Mouse (Mus musculus): ENCODE data around the gene Runx1.

The Runx1 gene

GRCm38 (mm10) chr16:92697227-92697736 is 128.7 kb downstream of the Runx1 start:
- no peak for DNase-seq

DNA sequence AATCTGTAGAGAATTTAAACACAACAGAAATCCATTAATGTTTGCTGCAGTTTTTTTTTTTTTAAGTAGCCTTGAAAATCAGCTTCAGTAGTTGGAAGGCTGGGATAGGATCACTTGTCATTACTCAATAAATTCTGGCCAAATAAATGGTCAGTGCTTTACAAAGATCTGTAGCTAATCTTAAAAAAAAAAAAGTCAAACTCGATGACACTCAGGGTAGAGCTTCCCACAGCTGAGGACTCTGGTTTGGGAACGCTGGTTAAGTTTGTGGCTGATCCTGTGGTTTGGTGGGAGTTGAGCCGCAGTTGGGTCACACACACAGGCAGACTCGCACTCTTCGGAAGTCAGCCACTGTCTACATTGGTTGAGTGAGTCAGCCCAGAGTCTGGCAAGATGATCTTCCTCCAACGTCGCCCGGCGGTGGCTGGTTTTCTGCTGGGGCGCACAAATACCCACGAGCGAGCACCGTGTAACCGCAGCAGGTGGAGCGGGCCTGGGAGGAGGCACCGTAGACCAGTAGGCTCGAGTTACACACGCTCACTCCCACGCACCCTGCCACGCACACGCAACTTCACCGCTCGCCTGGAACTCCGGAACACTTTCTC is 129.4 kb downstream of the Runx1 start:
- no peak for DNase-seq

- DNase-seq, result no peak
These were observed 130.0 kb downstream of the Runx1 start for GRCm38 (mm10) chr16:92695981-92696380.

- no peak for DNase-seq
These were observed 130.6 kb downstream of the Runx1 start for GRCm38 (mm10) chr16:92695200-92695921.

GRCm38 (mm10) chr16:92694496-92695106 is 131.3 kb downstream of the Runx1 start:
- no peak for DNase-seq

- no peak for DNase-seq
These were observed 135.2 kb downstream of the Runx1 start for GRCm38 (mm10) chr16:92690759-92691158.

GRCm38 (mm10) chr16:92688941-92689340 is 137.0 kb downstream of the Runx1 start:
- no peak for DNase-seq

DNA sequence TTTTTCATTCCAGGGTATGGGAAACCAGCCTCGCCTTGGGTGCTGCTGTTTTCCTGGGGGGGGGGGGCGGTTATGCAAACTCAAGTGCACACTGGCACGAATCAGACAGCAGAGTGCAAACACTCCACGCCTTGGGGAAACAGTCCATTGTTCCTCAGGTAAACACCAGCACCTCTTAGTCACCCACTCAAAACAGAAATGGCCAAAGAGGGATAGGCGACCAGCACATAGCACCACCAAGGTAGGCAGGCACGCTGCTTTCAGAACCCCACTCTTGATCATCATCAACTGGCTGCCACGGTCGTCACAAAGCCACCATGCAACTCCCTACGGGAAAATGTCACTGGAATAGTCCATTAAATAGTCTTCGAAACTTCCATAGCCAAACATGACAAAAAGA is 139.0 kb downstream of the Runx1 start:
- DNase-seq, result no peak

GRCm38 (mm10) chr16:92685766-92686315 is 140.1 kb downstream of the Runx1 start:
- no peak for DNase-seq

DNA sequence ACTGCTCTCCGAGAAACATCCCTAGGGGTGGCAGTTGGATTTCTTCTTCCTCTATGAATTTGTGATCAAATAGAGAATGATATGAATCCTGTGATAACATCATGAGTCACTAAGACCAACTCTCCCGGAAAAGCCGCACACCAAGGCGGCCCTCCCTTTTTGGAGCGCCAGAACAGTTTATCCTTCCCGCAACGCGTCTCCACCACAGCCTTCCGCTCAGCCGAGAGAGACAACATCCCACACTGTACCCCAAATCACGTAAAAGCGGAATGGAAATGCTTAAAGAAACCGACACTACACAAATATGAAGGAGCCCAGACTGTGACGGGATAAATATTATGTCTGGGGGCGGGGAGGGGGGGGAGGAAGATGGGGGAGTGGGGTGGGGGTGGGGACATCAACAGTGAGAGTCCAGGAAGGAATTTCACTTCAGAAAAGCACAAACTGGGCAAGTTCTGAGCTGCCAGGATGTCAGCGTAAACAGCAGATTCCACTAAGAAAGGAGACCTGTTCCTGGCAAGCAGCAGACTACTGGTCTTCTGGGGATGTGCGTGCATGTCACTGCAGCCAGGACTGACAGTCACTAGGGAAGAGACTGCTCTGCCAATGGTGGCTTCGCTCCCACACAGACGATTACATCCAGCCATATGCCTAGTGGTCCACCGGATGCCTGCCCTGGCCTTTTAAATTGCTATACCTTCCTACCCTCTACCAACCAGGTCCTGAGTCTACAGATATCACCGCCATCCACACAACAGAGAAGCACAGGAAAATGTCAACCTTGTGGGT is 141.3 kb downstream of the Runx1 start:
- no peak for DNase-seq

GRCm38 (mm10) chr16:92676630-92677029 is 149.3 kb downstream of the Runx1 start:
- no peak for DNase-seq

DNA sequence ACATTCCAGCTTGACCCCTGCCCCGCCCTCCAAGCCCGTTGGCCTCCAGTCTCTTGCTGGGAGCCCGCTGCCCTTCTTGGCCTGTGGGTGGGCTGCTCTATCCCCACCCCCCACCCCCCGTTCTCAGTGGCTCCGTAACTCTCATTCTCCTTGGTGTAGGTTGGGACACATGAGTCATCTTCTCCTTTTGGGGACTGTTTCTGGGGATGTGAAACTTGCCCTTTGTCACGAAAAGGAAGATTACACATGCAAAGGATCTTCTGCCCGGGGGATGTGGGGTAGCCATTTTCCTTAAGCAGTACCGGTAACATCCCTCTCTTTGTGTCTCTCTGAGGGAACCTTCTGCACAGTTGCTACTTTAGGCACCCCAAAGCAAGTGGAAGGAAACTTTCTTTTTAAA is 150.3 kb downstream of the Runx1 start:
- DNase-seq, result no peak

GRCm38 (mm10) chr16:92674916-92675450 is 151.0 kb downstream of the Runx1 start:
- DNase-seq, result no peak

- no peak for DNase-seq
These were observed 151.7 kb downstream of the Runx1 start for GRCm38 (mm10) chr16:92674121-92674816.

DNA sequence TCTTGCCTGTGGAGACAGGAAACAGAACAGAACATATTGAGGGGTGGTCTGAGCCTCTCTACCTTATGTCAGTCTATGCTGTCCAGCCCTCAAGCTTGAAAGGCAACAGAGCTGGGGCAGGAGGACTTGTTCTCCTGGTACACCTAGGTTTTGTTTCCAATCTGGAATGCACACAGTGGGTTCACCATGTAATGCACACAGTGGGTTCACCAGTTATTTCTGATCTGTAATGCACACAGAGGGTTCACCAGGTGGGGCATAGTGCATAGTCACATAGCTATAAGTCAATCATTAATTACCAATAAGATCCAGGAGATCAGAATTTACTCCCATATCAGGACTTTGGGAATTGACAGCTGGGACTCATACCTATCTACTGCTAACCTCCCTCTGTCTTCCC is 157.1 kb downstream of the Runx1 start:
- DNase-seq, result no peak

- no peak for DNase-seq
These were observed 164.2 kb downstream of the Runx1 start for GRCm38 (mm10) chr16:92661757-92662156.

- no peak for DNase-seq
These were observed 169.2 kb downstream of the Runx1 start for GRCm38 (mm10) chr16:92656750-92657149.

GRCm38 (mm10) chr16:92654294-92654950 is 171.5 kb downstream of the Runx1 start:
- no peak for DNase-seq

DNA sequence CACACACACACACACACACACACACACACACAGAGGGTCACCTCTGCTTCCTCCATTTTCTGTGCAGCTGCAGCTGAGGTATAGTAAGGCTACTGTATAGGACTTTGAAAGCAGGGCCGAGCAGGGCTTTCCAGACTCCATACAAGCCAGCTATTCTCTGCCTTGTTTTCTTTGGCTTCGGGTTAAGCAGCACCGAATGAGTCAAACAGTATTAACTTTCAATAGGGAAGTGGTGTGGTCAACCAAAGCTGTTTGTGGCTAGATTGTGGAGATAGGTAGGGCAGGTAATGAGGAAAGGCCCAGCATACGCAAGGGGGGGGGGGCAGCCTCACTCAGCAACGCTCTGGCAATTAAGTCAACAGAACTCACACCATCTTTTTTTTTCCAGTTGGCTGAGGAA is 172.1 kb downstream of the Runx1 start:
- no peak for DNase-seq

- no peak for DNase-seq
These were observed 174.7 kb downstream of the Runx1 start for GRCm38 (mm10) chr16:92651256-92651655.

DNA sequence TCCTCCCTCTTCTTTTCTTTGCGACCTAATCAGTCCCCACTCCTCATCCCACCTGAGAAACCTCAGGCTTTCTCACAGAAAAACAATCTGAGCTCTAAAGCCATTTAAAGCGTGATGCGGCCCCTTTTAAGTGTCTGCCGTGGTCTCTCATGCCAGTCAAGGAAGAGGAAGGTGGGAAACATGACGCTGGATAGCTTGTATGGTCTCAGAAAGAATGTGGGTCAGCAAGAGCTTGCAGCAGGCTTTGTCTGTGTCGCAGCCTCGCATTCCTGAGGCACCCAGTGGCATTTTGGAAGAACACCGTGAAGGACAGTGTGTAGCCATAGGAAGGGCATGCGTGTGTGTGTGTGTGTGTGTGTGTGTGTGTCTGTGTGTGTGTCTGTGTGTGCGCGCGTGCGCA is 179.8 kb downstream of the Runx1 start:
- DNase-seq, result no peak

Measured in cerebellum, adult 9-10 months (tissue).